Mouse (Mus musculus) urinary bladder, postnatal 36 days (tissue): ENCODE data around the gene Mdfi.

ENCODE experiments used
- DNase-seq, 2 experiments: peaks; one replicate each; pipeline ENCODE4 v3.0.0; 2022; ENCODE audit warnings: low spot score in 2 of 2, mixed read lengths in 1 of 2

Mdfi gene

GRCm38 (mm10) chr17:47847985-47848384 lies 13.5 kb upstream of the Mdfi start:
- DNase-seq, result no peak

- DNase-seq, result no peak
Measured at GRCm38 (mm10) chr17:47845609-47846008, 11.1 kb upstream of the Mdfi start.

- no peak for DNase-seq
Measured at GRCm38 (mm10) chr17:47843465-47843864, 9.0 kb upstream of the Mdfi start.

GRCm38 (mm10) chr17:47841931-47842623 lies 7.6 kb upstream of the Mdfi start:
- peak; percentile 79 to 88 for DNase-seq

- peak in 1 of 2 experiments; percentile 25 for DNase-seq
Measured at GRCm38 (mm10) chr17:47841521-47841920, 7.0 kb upstream of the Mdfi start.

GRCm38 (mm10) chr17:47837808-47838207 lies 3.3 kb upstream of the Mdfi start:
- no peak for DNase-seq

GRCm38 (mm10) chr17:47833628-47834481 lies 636 bp downstream of the Mdfi start:
- peak in 1 of 2 experiments; percentile 13 for DNase-seq

- DNase-seq, result peak; percentile 16 to 36
Measured at GRCm38 (mm10) chr17:47833029-47833627, 1.4 kb downstream of the Mdfi start.

GRCm38 (mm10) chr17:47832501-47833028 lies 1.9 kb downstream of the Mdfi start:
- peak in 1 of 2 experiments; percentile 13 for DNase-seq

- no peak for DNase-seq
Measured at GRCm38 (mm10) chr17:47831772-47832171, 2.7 kb downstream of the Mdfi start.

- DNase-seq, result no peak
Measured at GRCm38 (mm10) chr17:47831161-47831560, 3.3 kb downstream of the Mdfi start.

- DNase-seq, result no peak
Measured at GRCm38 (mm10) chr17:47821339-47821738, 13.2 kb downstream of the Mdfi start.

GRCm38 (mm10) chr17:47818038-47818725 lies 16.3 kb downstream of the Mdfi start:
- DNase-seq, result no peak

GRCm38 (mm10) chr17:47815446-47815845 lies 19.0 kb downstream of the Mdfi start:
- DNase-seq, result no peak

- DNase-seq, result no peak
Measured at GRCm38 (mm10) chr17:47814496-47814895, 20.0 kb downstream of the Mdfi start.

- DNase-seq, result no peak
Measured at GRCm38 (mm10) chr17:47813616-47814015, 20.9 kb downstream of the Mdfi start.

GRCm38 (mm10) chr17:47812200-47812599 lies 22.3 kb downstream of the Mdfi start:
- no peak for DNase-seq

- DNase-seq, result no peak
Measured at GRCm38 (mm10) chr17:47811265-47811800, 23.2 kb downstream of the Mdfi start.

GRCm38 (mm10) chr17:47806230-47806629 lies 28.3 kb downstream of the Mdfi start:
- DNase-seq, result no peak

GRCm38 (mm10) chr17:47805047-47805835 lies 29.2 kb downstream of the Mdfi start:
- DNase-seq, result no peak

GRCm38 (mm10) chr17:47803662-47804061 lies 30.8 kb downstream of the Mdfi start:
- DNase-seq, result no peak
